Mouse (Mus musculus): ENCODE measurements around the gene Emc9. TPM values are rescaled to one million over a fixed set of nuclear protein-coding genes. Genes with fewer than 3 reads are reported as not detected.

Emc9 gene
- polyA plus RNA-seq, 1 experiment from 2014 or later: 8.5 TPM

GRCm38 (mm10) chr14:55571760-55572159 lies 13.3 kb downstream of the Emc9 start:
- H3K9ac ChIP-seq: no peak overlapping the region
- no peaks in the 10 kb centered on the region for H3K27me3 ChIP-seq
- no peak for ATAC-seq (ENCODE audit: low FRiP score)
- no peak overlapping the region for H3K27ac ChIP-seq
- no peak overlapping the region for H3K4me3 ChIP-seq
- H3K36me3 ChIP-seq: peaks cover 38% of the 10 kb centered on the region
- no peaks in the 10 kb centered on the region for H3K9me3 ChIP-seq (replicated peaks)
- no peak overlapping the region for H3K4me2 ChIP-seq (replicated peaks)
- no peaks in the 10 kb centered on the region for H3K4me1 ChIP-seq

GRCm38 (mm10) chr14:55570588-55570987 lies 14.5 kb downstream of the Emc9 start:
- Histone ChIP-seq H3K36me3 (peaks cover 50% of the 10 kb centered on the region), H3K27me3 (no peaks in the 10 kb centered on the region), H3K9me3 (replicated peaks) (no peaks in the 10 kb centered on the region), H3K9ac (no peak overlapping the region), H3K4me3 (no peak overlapping the region), H3K27ac (no peak overlapping the region), H3K4me1 (no peaks in the 10 kb centered on the region), H3K4me2 (replicated peaks) (no peak overlapping the region)
- ATAC-seq (ENCODE audit: low FRiP score): no peak
- 86% methylated on average over 2 of the region's 2 CpGs for WGBS

- H3K4me2 ChIP-seq (replicated peaks): no peak overlapping the region
- H3K4me1 ChIP-seq: peaks cover under 1% of the 10 kb centered on the region; the same call in 1 of the 2 replicates
- no peak for ATAC-seq (ENCODE audit: low FRiP score)
- no peaks in the 10 kb centered on the region for H3K9me3 ChIP-seq (replicated peaks)
- H3K27me3 ChIP-seq: no peaks in the 10 kb centered on the region
- H3K4me3 ChIP-seq: no peak overlapping the region
- peaks cover 77% of the 10 kb centered on the region for H3K36me3 ChIP-seq
- no peak overlapping the region for H3K9ac ChIP-seq
- no peak overlapping the region for H3K27ac ChIP-seq
- 91% methylated on average over 3 of the region's 3 CpGs for WGBS
These were observed 17.6 kb downstream of the Emc9 start for GRCm38 (mm10) chr14:55567496-55567895.

- H3K36me3 ChIP-seq: peaks cover 75% of the 10 kb centered on the region
- H3K9ac ChIP-seq: no peak overlapping the region
- H3K27me3 ChIP-seq: no peaks in the 10 kb centered on the region
- no peak overlapping the region for H3K4me2 ChIP-seq (replicated peaks)
- no peak for ATAC-seq (ENCODE audit: low FRiP score)
- no peaks in the 10 kb centered on the region for H3K9me3 ChIP-seq (replicated peaks)
- WGBS: 88% methylated on average over 3 of the region's 3 CpGs
- H3K27ac ChIP-seq: no peak overlapping the region
- H3K4me3 ChIP-seq: no peak overlapping the region
- peaks cover 17% of the 10 kb centered on the region for H3K4me1 ChIP-seq
These were observed 19.4 kb downstream of the Emc9 start for GRCm38 (mm10) chr14:55565748-55566147.

GRCm38 (mm10) chr14:55563249-55563648 lies 21.9 kb downstream of the Emc9 start:
- Histone ChIP-seq H3K4me3 (no peak overlapping the region), H3K9ac (no peak overlapping the region), H3K4me2 (replicated peaks) (no peak overlapping the region), H3K27ac (no peak overlapping the region), H3K4me1 (peaks cover 20% of the 10 kb centered on the region), H3K27me3 (no peaks in the 10 kb centered on the region), H3K36me3 (peaks cover 53% of the 10 kb centered on the region), H3K9me3 (replicated peaks) (no peaks in the 10 kb centered on the region)
- no peak for ATAC-seq (ENCODE audit: low FRiP score)
- WGBS: 93% methylated on average over 11 of the region's 11 CpGs

- Histone ChIP-seq H3K36me3 (peaks cover 40% of the 10 kb centered on the region), H3K4me2 (replicated peaks) (peak overlapping the region; percentile 89; the same call in 1 of the 2 replicates), H3K4me1 (peaks cover 20% of the 10 kb centered on the region), H3K4me3 (no peak overlapping the region; the same call in 1 of the 2 replicates), H3K9me3 (replicated peaks) (no peaks in the 10 kb centered on the region), H3K9ac (peak overlapping the region; percentile 71; the same call in 1 of the 2 replicates), H3K27me3 (no peaks in the 10 kb centered on the region), H3K27ac (no peak overlapping the region)
- ATAC-seq (ENCODE audit: low FRiP score): no peak
- WGBS: 87% methylated on average over 10 of the region's 10 CpGs
These were observed 23.2 kb downstream of the Emc9 start for GRCm38 (mm10) chr14:55561860-55562259.

GRCm38 (mm10) chr14:55560202-55561073 lies 24.7 kb downstream of the Emc9 start, which contains the start of gene A730061H03Rik:
Gene A730061H03Rik, minus strand, starts transcription at chr14:55560406.
- H3K9ac ChIP-seq: peak within 1 kb of the TSS; percentile 71
- under 1% methylated on average over 51 of the region's 51 CpGs for WGBS
- H3K27ac ChIP-seq: peak within 1 kb of the TSS; percentile 96
- H3K27me3 ChIP-seq: no peaks in the 10 kb centered on the region
- ATAC-seq (ENCODE audit: low FRiP score): peak; percentile 98
- no peaks in the 10 kb centered on the region for H3K9me3 ChIP-seq (replicated peaks)
- H3K4me2 ChIP-seq (replicated peaks): peak within 1 kb of the TSS; percentile 89
- H3K36me3 ChIP-seq: peaks cover 26% of the 10 kb centered on the region
- peak within 1 kb of the TSS; percentile 64 for H3K4me3 ChIP-seq
- peaks cover 20% of the 10 kb centered on the region for H3K4me1 ChIP-seq

GRCm38 (mm10) chr14:55559799-55560201 lies 25.3 kb downstream of the Emc9 start, which contains the start of gene Dcaf11:
Gene Dcaf11, plus strand, starts transcription at chr14:55560006.
- ATAC-seq (ENCODE audit: low FRiP score): peak; percentile 81
- peak within 1 kb of the TSS; percentile 64 for H3K4me3 ChIP-seq
- H3K4me1 ChIP-seq: peaks cover 20% of the 10 kb centered on the region
- peak within 1 kb of the TSS; percentile 71 for H3K9ac ChIP-seq
- under 1% methylated on average over 27 of the region's 27 CpGs for WGBS
- H3K4me2 ChIP-seq (replicated peaks): peak within 1 kb of the TSS; percentile 89
- H3K36me3 ChIP-seq: peaks cover 19% of the 10 kb centered on the region
- no peaks in the 10 kb centered on the region for H3K27me3 ChIP-seq
- H3K9me3 ChIP-seq (replicated peaks): no peaks in the 10 kb centered on the region
- peak within 1 kb of the TSS; percentile 96 for H3K27ac ChIP-seq

- H3K9ac ChIP-seq: peak overlapping the region; percentile 65; the same call in 1 of the 2 replicates
- no peaks in the 10 kb centered on the region for H3K9me3 ChIP-seq (replicated peaks)
- whole genome bisulfite sequencing: 63% methylated on average over 6 of the region's 6 CpGs
- ATAC-seq (ENCODE audit: low FRiP score): no peak
- no peak overlapping the region; the same call in 1 of the 2 replicates for H3K27ac ChIP-seq
- H3K36me3 ChIP-seq: peaks cover 10% of the 10 kb centered on the region; the same call in 1 of the 2 replicates
- H3K4me1 ChIP-seq: peaks cover 20% of the 10 kb centered on the region
- no peaks in the 10 kb centered on the region for H3K27me3 ChIP-seq
- H3K4me3 ChIP-seq: peak overlapping the region; percentile 64
- peak overlapping the region; percentile 89 for H3K4me2 ChIP-seq (replicated peaks)
These were observed 26.2 kb downstream of the Emc9 start for GRCm38 (mm10) chr14:55558740-55559448.

- H3K36me3 ChIP-seq: no peaks in the 10 kb centered on the region; the same call in 1 of the 2 replicates
- H3K27ac ChIP-seq: no peak overlapping the region
- H3K4me2 ChIP-seq (replicated peaks): no peak overlapping the region
- 92% methylated on average over 3 of the region's 3 CpGs for WGBS
- H3K9me3 ChIP-seq (replicated peaks): no peaks in the 10 kb centered on the region
- ATAC-seq (ENCODE audit: low FRiP score): no peak
- H3K4me1 ChIP-seq: peaks cover 20% of the 10 kb centered on the region
- no peak overlapping the region for H3K4me3 ChIP-seq
- H3K9ac ChIP-seq: no peak overlapping the region
- H3K27me3 ChIP-seq: no peaks in the 10 kb centered on the region
These were observed 27.5 kb downstream of the Emc9 start for GRCm38 (mm10) chr14:55557587-55557986.

GRCm38 (mm10) chr14:55557003-55557402 lies 28.1 kb downstream of the Emc9 start:
- no peak overlapping the region for H3K4me2 ChIP-seq (replicated peaks)
- no peaks in the 10 kb centered on the region; the same call in 1 of the 2 replicates for H3K36me3 ChIP-seq
- H3K4me3 ChIP-seq: no peak overlapping the region
- H3K9me3 ChIP-seq (replicated peaks): no peaks in the 10 kb centered on the region
- H3K4me1 ChIP-seq: peaks cover 14% of the 10 kb centered on the region
- H3K27ac ChIP-seq: no peak overlapping the region
- H3K9ac ChIP-seq: no peak overlapping the region
- no peaks in the 10 kb centered on the region for H3K27me3 ChIP-seq
- 29% methylated on average over 5 of the region's 5 CpGs for WGBS
- no peak for ATAC-seq (ENCODE audit: low FRiP score)

- H3K4me1 ChIP-seq: peaks cover 3% of the 10 kb centered on the region
- H3K9me3 ChIP-seq (replicated peaks): no peaks in the 10 kb centered on the region
- H3K4me2 ChIP-seq (replicated peaks): no peak overlapping the region
- WGBS: 92% methylated on average over 3 of the region's 3 CpGs
- H3K27me3 ChIP-seq: no peaks in the 10 kb centered on the region
- no peak for ATAC-seq (ENCODE audit: low FRiP score)
- no peak overlapping the region for H3K27ac ChIP-seq
- H3K36me3 ChIP-seq: no peaks in the 10 kb centered on the region
- no peak overlapping the region for H3K9ac ChIP-seq
- no peak overlapping the region for H3K4me3 ChIP-seq
These were observed 29.3 kb downstream of the Emc9 start for GRCm38 (mm10) chr14:55555788-55556187.

Measured in hindbrain, embryonic 12.5 days (tissue).